Mouse (Mus musculus) c-Kit-negative CD71-positive TER-119-positive erythroid progenitor cells, embryonic 14.5 days (primary cell): ENCODE measurements at regions not wholly inside any gene's neighbourhood (a gene's known extent, or its start where the extent isn't known, plus 50 kb on each side); places are given as distances from the start of the nearest gene placed in this dataset.
"Not testable (repeated sequence)": the region's sequence is repeated elsewhere in the genome, so short reads cannot be mapped to it uniquely, and the experiment has no call there.

ENCODE experiments used
- DNase-seq: peaks from one replicate; pipeline ENCODE4 v3.0.0-alpha.2; 2013; ENCODE audit warnings: low read depth, low spot score

- no peak for DNase-seq
Observed at GRCm38 (mm10) chr10:19491513-19492380, 100.0 kb upstream of the Ifngr1 start.

GRCm38 (mm10) chr10:19494461-19495105, 97.2 kb upstream of the Ifngr1 start:
- no peak for DNase-seq

GRCm38 (mm10) chr10:19498112-19498511, 93.6 kb upstream of the Ifngr1 start:
- no peak for DNase-seq

- DNase-seq: no peak
Observed at GRCm38 (mm10) chr10:19502874-19503273, 88.9 kb upstream of the Ifngr1 start.

- no peak for DNase-seq
Observed at GRCm38 (mm10) chr10:19503846-19504765, 87.6 kb upstream of the Ifngr1 start.

- no peak for DNase-seq
Observed at GRCm38 (mm10) chr10:19505174-19505573, 86.6 kb upstream of the Ifngr1 start.

GRCm38 (mm10) chr10:19505979-19506378, 85.8 kb upstream of the Ifngr1 start:
- DNase-seq: no peak

GRCm38 (mm10) chr10:19506434-19506833, 85.3 kb upstream of the Ifngr1 start:
- no peak for DNase-seq

- DNase-seq: no peak
Observed at GRCm38 (mm10) chr10:19508221-19508745, 83.5 kb upstream of the Ifngr1 start.

- DNase-seq: no peak
Observed at GRCm38 (mm10) chr10:19510047-19510446, 81.7 kb upstream of the Ifngr1 start.

- not testable (repeated sequence) for DNase-seq
Observed at GRCm38 (mm10) chr10:19514366-19514765, 77.4 kb upstream of the Ifngr1 start.

GRCm38 (mm10) chr10:19514837-19515236, 76.9 kb upstream of the Ifngr1 start:
- no peak for DNase-seq

- DNase-seq: no peak
Observed at GRCm38 (mm10) chr10:19516011-19516410, 75.7 kb upstream of the Ifngr1 start.

- DNase-seq: no peak
Observed at GRCm38 (mm10) chr10:19517093-19517492, 74.7 kb upstream of the Ifngr1 start.

- DNase-seq: peak; percentile 3
Observed at GRCm38 (mm10) chr10:19518763-19519162, 73.0 kb upstream of the Ifngr1 start.

- DNase-seq: no peak
Observed at GRCm38 (mm10) chr10:19522198-19522597, 69.6 kb upstream of the Ifngr1 start.

GRCm38 (mm10) chr10:19525939-19526338, 65.8 kb upstream of the Ifngr1 start:
- no peak for DNase-seq

GRCm38 (mm10) chr10:19526353-19526752, 65.4 kb upstream of the Ifngr1 start:
- no peak for DNase-seq

- DNase-seq: no peak
Observed at GRCm38 (mm10) chr10:19529655-19530054, 62.1 kb upstream of the Ifngr1 start.

- DNase-seq: no peak
Observed at GRCm38 (mm10) chr10:19530056-19530455, 61.7 kb upstream of the Ifngr1 start.

GRCm38 (mm10) chr10:19531452-19531851, 60.3 kb upstream of the Ifngr1 start:
- DNase-seq: no peak

GRCm38 (mm10) chr10:19532790-19533189, 59.0 kb upstream of the Ifngr1 start:
- no peak for DNase-seq
